Mouse (Mus musculus) layer of hippocampus, adult 2 months (tissue): ENCODE measurements around the gene Ager. TPM values are rescaled to one million over a fixed set of nuclear protein-coding genes. Genes with fewer than 3 reads are reported as not detected.

ENCODE experiments used
- DNase-seq, 2 experiments: peaks; one replicate each; pipeline ENCODE4 v3.0.0; 2022; ENCODE audit warnings: low spot score in 2 of 2
- H3K27ac ChIP-seq: fragments of 200-600 bp; 2 replicates; pipeline ENCODE4 v1.8.1; 2022
- H3K4me3 ChIP-seq: fragments of 200-600 bp; 2 replicates; pipeline ENCODE4 v1.8.1; 2022; ENCODE audit warnings: mild to moderate bottlenecking
- CTCF ChIP-seq: fragments of 200-600 bp; conservative IDR thresholded peaks from 2 replicates; pipeline ENCODE4 v1.8.1; 2022; ENCODE audit warnings: antibody characterized with exemption, mild to moderate bottlenecking, moderate library complexity
- total RNA-seq, 2 experiments: library from RNA; stranded (reverse); gene quantifications; 2 replicates each; pipeline ENCODE4 v1.2.3; 2021

Gene Ager
- total RNA-seq, 2 experiments from 2014 or later = 0.79 to 0.83 TPM

GRCm38 (mm10) chr17:34648141-34648890, 50.7 kb downstream of the Ager start:
- TF ChIP-seq CTCF = no peak
- DNase-seq = no peak
- H3K27ac ChIP-seq = peak overlapping the region; percentile 99
- H3K4me3 ChIP-seq = peak overlapping the region; percentile 99

DNA sequence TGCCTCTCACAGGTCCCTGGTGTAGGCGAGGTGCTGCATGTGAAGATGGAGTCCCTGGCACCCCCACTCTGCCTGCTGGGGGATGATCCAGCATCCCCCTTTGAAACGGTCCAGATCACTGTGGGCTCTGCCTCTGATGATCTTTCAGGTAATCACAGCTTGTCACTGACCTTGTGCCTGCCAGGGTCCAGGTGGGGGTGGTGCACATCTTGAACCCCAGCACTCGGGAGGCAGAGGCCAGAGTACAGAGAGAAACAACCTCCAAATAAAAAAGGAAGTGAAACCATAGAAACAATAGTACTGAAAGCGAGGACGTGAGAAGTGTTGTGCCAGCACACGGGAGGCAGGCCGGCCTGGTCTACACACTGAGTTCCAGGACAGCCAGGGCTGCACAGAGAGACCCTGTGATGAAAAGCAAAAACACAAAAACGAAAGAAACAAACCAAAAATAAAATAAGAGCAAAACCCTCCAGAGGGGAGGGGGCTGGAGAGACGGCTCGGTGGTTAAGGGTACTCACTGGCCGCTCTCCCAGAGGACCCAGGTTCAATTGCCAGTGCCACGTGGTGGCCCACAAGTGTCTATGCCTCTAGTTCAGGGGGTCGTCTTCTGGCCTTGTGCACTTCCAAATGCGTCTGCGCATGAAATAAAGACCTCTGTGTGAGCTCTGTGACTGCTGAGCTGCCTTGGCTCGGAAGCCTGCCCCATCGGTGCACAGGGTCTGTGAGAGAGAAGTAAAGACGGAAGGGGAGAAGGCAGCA, 51.6 kb downstream of the Ager start:
- no peak for DNase-seq
- Histone ChIP-seq H3K4me3 (peak overlapping the region; percentile 99; the same call in 1 of the 2 replicates), H3K27ac (peak overlapping the region; percentile 99)
- no peak for TF ChIP-seq CTCF

Other genes with a start within 250 kb of the Ager start
- under 1 TPM; 0.51 to 0.76 TPM for gene Btnl2, start 243.0 kb upstream of the Ager start, total RNA-seq
- not detected for gene Btnl1, start 220.7 kb upstream of the Ager start, total RNA-seq
- gene BC051142, start 199.0 kb upstream of the Ager start, total RNA-seq = 1 to 10 TPM; 4.1 to 7.2 TPM
- not detected for gene Btnl4, start 120.5 kb upstream of the Ager start, total RNA-seq
- gene Btnl6, start 80.5 kb upstream of the Ager start, total RNA-seq = not detected
- gene Notch4, start 33.6 kb upstream of the Ager start, total RNA-seq = 10 to 100 TPM; 11.0 to 15.9 TPM
- gene Gpsm3, start 8.1 kb upstream of the Ager start, total RNA-seq = 1 to 10 TPM; 2.4 to 2.5 TPM
- 10 to 100 TPM; 66.9 to 69.5 TPM for gene Pbx2, start 6.6 kb upstream of the Ager start, total RNA-seq
- gene Rnf5, start 5.8 kb downstream of the Ager start, total RNA-seq = 10 to 100 TPM; 72.1 to 80.3 TPM
- 100 to 1,000 TPM; 153 to 160 TPM for gene Agpat1, start 6.4 kb downstream of the Ager start, total RNA-seq
- 1 to 10 TPM; 1.7 to 2.4 TPM for gene Egfl8, start 18.1 kb downstream of the Ager start, total RNA-seq
- gene Ppt2, start 30.6 kb downstream of the Ager start, total RNA-seq = 10 to 100 TPM; 46.8 to 55.8 TPM
- gene Prrt1, start 31.7 kb downstream of the Ager start, total RNA-seq = 100 to 1,000 TPM; 276 to 305 TPM
- 10 to 100 TPM; 16.2 to 18.8 TPM for gene Fkbpl, start 46.9 kb downstream of the Ager start, total RNA-seq
- 10 to 100 TPM; 92.0 to 93.2 TPM for gene Atf6b, start 49.3 kb downstream of the Ager start, total RNA-seq
- gene Tnxb, start 72.7 kb downstream of the Ager start, total RNA-seq = 10 to 100 TPM; 10.9 to 11.0 TPM
- 10 to 100 TPM; 27.2 to 28.7 TPM for gene C4b, start 146.0 kb downstream of the Ager start, total RNA-seq
- under 1 TPM in 1 of 2 experiments, not detected in 1; 0.42 TPM for gene Cyp21a1, start 206.7 kb downstream of the Ager start, total RNA-seq
- gene Stk19, start 239.1 kb downstream of the Ager start, total RNA-seq = 10 to 100 TPM; 55.5 to 61.3 TPM
- 10 to 100 TPM; 39.7 to 42.3 TPM for gene Dxo, start 239.2 kb downstream of the Ager start, total RNA-seq